Mouse (Mus musculus): ENCODE measurements around the gene Cspg5. TPM values are rescaled to one million over a fixed set of nuclear protein-coding genes. Genes with fewer than 3 reads are reported as not detected.

Cspg5 gene
- polyA plus RNA-seq, 1 experiment: 0.01 TPM

- H3K9me3 ChIP-seq (ENCODE audit: control insufficient read depth, low read length): no peaks in the 10 kb centered on the region
- no peaks in the 10 kb centered on the region for H3K4me1 ChIP-seq (ENCODE audit: control insufficient read depth)
- no peaks in the 10 kb centered on the region for H3K27me3 ChIP-seq (ENCODE audit: control insufficient read depth)
- no peak overlapping the region for H3K4me3 ChIP-seq (replicated peaks)
- TF ChIP-seq GATA1 (IDR thresholded peaks at IDR 0.05; ENCODE audit: low read length) (no peak), TAL1 (IDR thresholded peaks at IDR 0.05; ENCODE audit: low read length) (no peak)
- peaks cover 76% of the 10 kb centered on the region for H3K36me3 ChIP-seq (ENCODE audit: control insufficient read depth)
Observed at GRCm38 (mm10) chr9:110229112-110229511, 14.5 kb upstream of the Cspg5 start.

- H3K9me3 ChIP-seq (ENCODE audit: control insufficient read depth, low read length): no peaks in the 10 kb centered on the region
- no peak overlapping the region for H3K4me3 ChIP-seq (replicated peaks)
- TF ChIP-seq GATA1 (IDR thresholded peaks at IDR 0.05; ENCODE audit: low read length): no peak
- TF ChIP-seq TAL1 (IDR thresholded peaks at IDR 0.05; ENCODE audit: low read length): no peak
- no peaks in the 10 kb centered on the region for H3K27me3 ChIP-seq (ENCODE audit: control insufficient read depth)
- peaks cover 3% of the 10 kb centered on the region for H3K4me1 ChIP-seq (ENCODE audit: control insufficient read depth)
- peaks cover 76% of the 10 kb centered on the region for H3K36me3 ChIP-seq (ENCODE audit: control insufficient read depth)
Observed at GRCm38 (mm10) chr9:110229566-110230248, 13.9 kb upstream of the Cspg5 start.

GRCm38 (mm10) chr9:110230395-110231071, 13.1 kb upstream of the Cspg5 start:
- Histone ChIP-seq H3K4me1 (ENCODE audit: control insufficient read depth) (peaks cover 7% of the 10 kb centered on the region), H3K27me3 (ENCODE audit: control insufficient read depth) (no peaks in the 10 kb centered on the region), H3K9me3 (ENCODE audit: control insufficient read depth, low read length) (no peaks in the 10 kb centered on the region), H3K36me3 (ENCODE audit: control insufficient read depth) (peaks cover 80% of the 10 kb centered on the region), H3K4me3 (replicated peaks) (no peak overlapping the region)
- TF ChIP-seq GATA1 (IDR thresholded peaks at IDR 0.05; ENCODE audit: low read length) (no peak), TAL1 (IDR thresholded peaks at IDR 0.05; ENCODE audit: low read length) (no peak)

GRCm38 (mm10) chr9:110234962-110235361, 8.6 kb upstream of the Cspg5 start:
- Histone ChIP-seq H3K27me3 (ENCODE audit: control insufficient read depth) (no peaks in the 10 kb centered on the region), H3K4me1 (ENCODE audit: control insufficient read depth) (peaks cover 7% of the 10 kb centered on the region), H3K36me3 (ENCODE audit: control insufficient read depth) (peaks cover 81% of the 10 kb centered on the region), H3K9me3 (ENCODE audit: control insufficient read depth, low read length) (no peaks in the 10 kb centered on the region), H3K4me3 (replicated peaks) (no peak overlapping the region)
- no peak for TF ChIP-seq TAL1 (IDR thresholded peaks at IDR 0.05; ENCODE audit: low read length)
- no peak for TF ChIP-seq GATA1 (IDR thresholded peaks at IDR 0.05; ENCODE audit: low read length)

- Histone ChIP-seq H3K9me3 (ENCODE audit: control insufficient read depth, low read length) (no peaks in the 10 kb centered on the region), H3K4me3 (replicated peaks) (no peak overlapping the region), H3K27me3 (ENCODE audit: control insufficient read depth) (peaks cover 43% of the 10 kb centered on the region), H3K4me1 (ENCODE audit: control insufficient read depth) (peaks cover 18% of the 10 kb centered on the region), H3K36me3 (ENCODE audit: control insufficient read depth) (peaks cover 13% of the 10 kb centered on the region)
- TF ChIP-seq TAL1 (IDR thresholded peaks at IDR 0.05; ENCODE audit: low read length) (no peak), GATA1 (IDR thresholded peaks at IDR 0.05; ENCODE audit: low read length) (no peak)
Observed at GRCm38 (mm10) chr9:110244567-110244888, 945 bp downstream of the Cspg5 start.

GRCm38 (mm10) chr9:110244889-110245589, 1.5 kb downstream of the Cspg5 start:
- Histone ChIP-seq H3K9me3 (ENCODE audit: control insufficient read depth, low read length) (no peaks in the 10 kb centered on the region), H3K36me3 (ENCODE audit: control insufficient read depth) (peaks cover 11% of the 10 kb centered on the region), H3K4me3 (replicated peaks) (peak overlapping the region; percentile 54), H3K4me1 (ENCODE audit: control insufficient read depth) (peaks cover 18% of the 10 kb centered on the region), H3K27me3 (ENCODE audit: control insufficient read depth) (peaks cover 46% of the 10 kb centered on the region)
- TF ChIP-seq GATA1 (IDR thresholded peaks at IDR 0.05; ENCODE audit: low read length): no peak
- no peak for TF ChIP-seq TAL1 (IDR thresholded peaks at IDR 0.05; ENCODE audit: low read length)

GRCm38 (mm10) chr9:110245590-110246320, 2.2 kb downstream of the Cspg5 start:
- peak overlapping the region; percentile 54 for H3K4me3 ChIP-seq (replicated peaks)
- H3K4me1 ChIP-seq (ENCODE audit: control insufficient read depth): peaks cover 18% of the 10 kb centered on the region
- TF ChIP-seq GATA1 (IDR thresholded peaks at IDR 0.05; ENCODE audit: low read length) (no peak), TAL1 (IDR thresholded peaks at IDR 0.05; ENCODE audit: low read length) (no peak)
- peaks cover 46% of the 10 kb centered on the region for H3K27me3 ChIP-seq (ENCODE audit: control insufficient read depth)
- peaks cover 8% of the 10 kb centered on the region for H3K36me3 ChIP-seq (ENCODE audit: control insufficient read depth)
- no peaks in the 10 kb centered on the region for H3K9me3 ChIP-seq (ENCODE audit: control insufficient read depth, low read length)

- Histone ChIP-seq H3K4me3 (replicated peaks) (peak overlapping the region; percentile 13), H3K9me3 (ENCODE audit: control insufficient read depth, low read length) (no peaks in the 10 kb centered on the region), H3K4me1 (ENCODE audit: control insufficient read depth) (peaks cover 18% of the 10 kb centered on the region), H3K27me3 (ENCODE audit: control insufficient read depth) (peaks cover 46% of the 10 kb centered on the region), H3K36me3 (ENCODE audit: control insufficient read depth) (peaks cover 5% of the 10 kb centered on the region)
- TF ChIP-seq TAL1 (IDR thresholded peaks at IDR 0.05; ENCODE audit: low read length) (no peak), GATA1 (IDR thresholded peaks at IDR 0.05; ENCODE audit: low read length) (no peak)
Observed at GRCm38 (mm10) chr9:110246321-110246640, 2.7 kb downstream of the Cspg5 start.

GRCm38 (mm10) chr9:110247049-110247448, 3.5 kb downstream of the Cspg5 start:
- H3K36me3 ChIP-seq (ENCODE audit: control insufficient read depth): peaks cover under 1% of the 10 kb centered on the region; the same call in 1 of the 2 replicates
- TF ChIP-seq GATA1 (IDR thresholded peaks at IDR 0.05; ENCODE audit: low read length): no peak
- no peak for TF ChIP-seq TAL1 (IDR thresholded peaks at IDR 0.05; ENCODE audit: low read length)
- peaks cover 46% of the 10 kb centered on the region for H3K27me3 ChIP-seq (ENCODE audit: control insufficient read depth)
- H3K4me1 ChIP-seq (ENCODE audit: control insufficient read depth): peaks cover 18% of the 10 kb centered on the region
- no peak overlapping the region for H3K4me3 ChIP-seq (replicated peaks)
- H3K9me3 ChIP-seq (ENCODE audit: control insufficient read depth, low read length): no peaks in the 10 kb centered on the region
